Mouse (Mus musculus) liver, adult (tissue): ENCODE measurements around the gene Uqcr11.

Source experiments
- GATA4 ChIP-seq: IDR thresholded peaks from 2 replicates; pipeline ENCODE4 v1.6.1; 2014; ENCODE audit warnings: mild to moderate bottlenecking, low read length; ENCODE audit not compliant: insufficient replicate concordance

Uqcr11 gene

GRCm38 (mm10) chr10:80406684-80407501 lies at the start of gene Uqcr11:
Gene Uqcr11, minus strand, starts transcription at chr10:80406830.
- TF ChIP-seq GATA4: no peak

GRCm38 (mm10) chr10:80455697-80456096 lies 49.1 kb upstream of the Uqcr11 start:
- no peak for TF ChIP-seq GATA4

DNA sequence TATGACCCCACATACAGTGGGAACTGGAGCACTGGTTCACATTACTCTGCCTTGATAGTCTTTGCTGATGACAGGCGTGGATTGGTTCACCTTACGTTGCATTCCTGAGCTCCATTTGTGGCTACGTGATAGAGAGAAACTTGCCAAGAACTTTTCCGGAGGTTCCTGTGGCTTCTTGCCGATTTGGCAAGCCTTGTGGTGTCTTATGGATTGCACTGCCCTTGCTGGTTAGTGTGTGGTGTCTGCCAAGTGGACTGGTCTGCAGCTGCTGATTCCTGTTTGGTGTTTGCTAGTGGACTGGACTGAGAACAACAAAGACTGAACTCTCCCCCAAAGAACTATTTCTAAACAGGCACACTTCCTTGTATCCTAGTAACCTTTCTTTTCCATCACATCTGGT lies 48.2 kb upstream of the Uqcr11 start:
- TF ChIP-seq GATA4: no peak

DNA sequence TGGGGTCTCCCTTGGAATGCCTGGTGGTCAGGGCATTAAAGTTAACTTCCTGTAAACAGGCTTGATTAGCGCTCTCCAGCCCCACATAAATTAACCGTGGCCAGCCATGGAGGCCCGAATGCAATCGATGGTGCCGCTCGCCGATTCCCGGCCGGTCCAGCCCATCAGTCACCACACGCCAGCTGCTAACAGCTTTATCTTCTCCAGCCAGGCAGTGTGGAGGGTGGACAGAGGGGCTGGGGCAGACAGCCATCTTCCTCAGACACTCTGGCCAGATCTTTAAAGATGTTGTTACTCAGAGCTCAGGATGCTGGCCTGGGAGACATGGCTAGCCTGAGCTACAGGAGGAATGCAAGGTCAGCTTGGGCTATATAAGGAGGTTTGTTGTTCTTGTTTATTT lies 47.0 kb upstream of the Uqcr11 start:
- no peak for TF ChIP-seq GATA4

- no peak for TF ChIP-seq GATA4
Observed at GRCm38 (mm10) chr10:80450599-80450998, 44.0 kb upstream of the Uqcr11 start.

- no peak for TF ChIP-seq GATA4
Observed at GRCm38 (mm10) chr10:80445898-80446601, 39.4 kb upstream of the Uqcr11 start.

GRCm38 (mm10) chr10:80445052-80445451 lies 38.4 kb upstream of the Uqcr11 start:
- TF ChIP-seq GATA4: no peak

- no peak for TF ChIP-seq GATA4
Observed at GRCm38 (mm10) chr10:80444339-80445045, 37.9 kb upstream of the Uqcr11 start.

DNA sequence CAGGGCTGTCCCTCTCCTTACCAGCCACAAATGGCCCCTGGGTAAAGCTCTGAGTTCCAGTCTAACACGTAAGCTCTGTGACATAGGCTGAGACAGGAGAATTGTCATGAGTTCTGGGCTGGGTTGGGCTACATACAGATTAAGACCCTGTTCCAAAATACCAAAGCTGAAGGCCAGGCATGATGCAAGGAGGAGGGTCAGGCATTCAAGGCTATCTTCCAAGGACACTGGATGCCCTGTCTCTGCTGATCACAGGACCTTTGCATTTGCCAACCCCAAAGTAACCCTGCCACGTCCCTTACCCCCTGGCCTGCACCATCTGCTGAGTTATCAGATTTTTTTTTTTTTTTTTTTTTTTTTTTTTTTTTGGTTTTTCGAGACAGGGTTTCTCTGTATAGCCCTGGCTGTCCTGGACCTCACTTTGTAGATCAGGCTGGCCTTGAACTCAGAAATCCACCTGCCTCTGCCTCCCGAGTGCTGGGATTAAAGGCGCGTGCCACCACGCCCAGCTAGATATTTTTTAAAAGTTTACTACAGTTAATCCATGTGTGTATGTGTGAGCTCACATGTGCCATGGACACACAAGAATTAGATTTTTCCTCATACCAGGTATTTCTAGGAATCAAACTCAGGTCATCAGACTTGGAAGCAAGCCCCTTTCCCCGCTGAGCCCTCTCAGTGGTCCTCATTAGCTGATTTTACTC lies 37.1 kb upstream of the Uqcr11 start:
- TF ChIP-seq GATA4: no peak

DNA sequence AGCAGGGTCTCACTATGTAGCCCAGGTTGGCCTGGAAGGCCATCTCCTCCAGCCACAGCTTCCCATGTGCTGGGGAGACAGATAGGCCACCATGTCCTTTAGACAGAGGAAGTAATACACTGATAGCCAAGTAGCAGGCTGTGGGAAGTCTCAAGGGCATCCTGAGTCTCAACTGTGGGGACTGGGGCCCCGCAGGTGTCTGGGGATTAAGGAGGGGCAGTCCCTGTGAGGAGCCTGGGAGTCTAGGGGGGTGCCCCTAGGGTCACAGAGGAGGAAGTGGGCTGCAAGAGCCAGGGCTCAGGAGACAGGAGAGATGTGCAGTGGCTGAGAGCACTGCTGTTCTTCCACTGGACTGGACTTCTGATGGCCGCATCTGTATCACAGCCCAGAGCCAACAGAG lies 36.4 kb upstream of the Uqcr11 start:
- TF ChIP-seq GATA4: no peak

GRCm38 (mm10) chr10:80441598-80441997 lies 35.0 kb upstream of the Uqcr11 start:
- TF ChIP-seq GATA4: no peak

- no peak for TF ChIP-seq GATA4
Observed at GRCm38 (mm10) chr10:80440031-80440430, 33.4 kb upstream of the Uqcr11 start.

GRCm38 (mm10) chr10:80437973-80438372 lies 31.3 kb upstream of the Uqcr11 start:
- no peak for TF ChIP-seq GATA4

DNA sequence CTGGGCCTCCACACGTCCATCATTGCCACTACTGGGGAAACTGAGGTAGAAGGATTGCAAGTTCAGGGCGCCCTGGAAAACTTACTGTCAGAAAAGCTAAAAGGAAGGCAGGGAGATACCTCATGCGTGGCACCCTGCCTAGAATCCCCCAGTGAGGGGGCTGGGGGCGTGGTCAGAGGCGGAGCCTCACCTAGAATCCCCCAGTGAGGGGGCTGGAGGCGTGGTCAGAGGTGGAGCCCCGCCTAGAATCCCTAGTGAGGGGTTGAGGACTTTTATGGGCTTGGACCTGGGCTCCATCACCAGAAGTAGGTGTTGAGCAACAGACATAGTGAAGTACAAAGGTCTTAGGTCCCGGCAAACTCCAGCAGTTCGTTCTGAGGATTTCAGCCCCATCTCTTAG lies 29.6 kb upstream of the Uqcr11 start:
- no peak for TF ChIP-seq GATA4

GRCm38 (mm10) chr10:80435764-80436163 lies 29.1 kb upstream of the Uqcr11 start:
- TF ChIP-seq GATA4: no peak

- no peak for TF ChIP-seq GATA4
Observed at GRCm38 (mm10) chr10:80434823-80435222, 28.2 kb upstream of the Uqcr11 start.

- TF ChIP-seq GATA4: no peak
Observed at GRCm38 (mm10) chr10:80434233-80434592, 27.6 kb upstream of the Uqcr11 start.
